Mouse (Mus musculus) liver, adult 2 months (tissue): ENCODE results near the gene Dgat2.

ENCODE experiments used
- CTCF ChIP-seq: fragments of 200-500 bp; IDR thresholded peaks from 2 replicates; pipeline ENCODE4 v1.5.1; 2011; ENCODE audit warnings: low read depth, low read length, control low read depth
- POLR2A ChIP-seq: fragments of 200-500 bp; IDR thresholded peaks from 2 replicates; pipeline ENCODE4 v1.6.1; 2011; ENCODE audit warnings: low read length, control low read depth; ENCODE audit not compliant: insufficient read depth; ENCODE audit errors: extremely low read depth

GRCm38 (mm10) chr7:99224648-99225190, 42.2 kb upstream of the Dgat2 start:
- TF ChIP-seq CTCF (no peak; the same call in 1 of the 2 replicates), POLR2A (no peak)
